Mouse (Mus musculus) neural tube, embryonic 11.5 days (tissue): Measurements from ENCODE around the gene Ccdc157. TPM values are rescaled to one million over a fixed set of nuclear protein-coding genes. Genes with fewer than 3 reads are reported as not detected.
A peak's percentile ranks its signal among the peaks of the same experiment; 100 is the strongest.

Experiments used
- ATAC-seq: fragments of 200-750 bp; cut with Nextera tagmentation; 2 replicates; pipeline ENCODE4 v1.8.0; 2017; ENCODE audit warnings: moderate number of reproducible peaks, mild to moderate bottlenecking, moderate TSS enrichment, moderate library complexity; ENCODE audit not compliant: insufficient read depth, low FRiP score, low TSS enrichment
- DNase-seq: peaks from one replicate; pipeline ENCODE4 v3.0.0-alpha.2; 2015; ENCODE audit warnings: low spot score
- H3K27ac ChIP-seq: fragments of 300-500 bp; sonication (generic); 2 replicates; pipeline ENCODE4 v1.5.1; 2014; ENCODE audit warnings: low read depth, mild to moderate bottlenecking, low read length
- H3K27me3 ChIP-seq: fragments of 300-500 bp; sonication (generic); 2 replicates; pipeline ENCODE4 v1.6.1; 2014; ENCODE audit warnings: mild to moderate bottlenecking, low read length, mixed read lengths; ENCODE audit not compliant: control insufficient read depth, insufficient read depth
- H3K36me3 ChIP-seq: fragments of 300-500 bp; sonication (generic); 2 replicates; pipeline ENCODE4 v1.6.1; 2014; ENCODE audit warnings: mild to moderate bottlenecking, low read length, moderate library complexity, mixed read lengths; ENCODE audit not compliant: control insufficient read depth, insufficient read depth
- H3K4me1 ChIP-seq: fragments of 300-500 bp; sonication (generic); 2 replicates; pipeline ENCODE4 v1.6.1; 2014; ENCODE audit warnings: low read length, mixed read lengths; ENCODE audit not compliant: control insufficient read depth, insufficient read depth
- H3K4me2 ChIP-seq: fragments of 300-500 bp; sonication (generic); 2 replicates; pipeline ENCODE4 v1.6.1; 2014; ENCODE audit warnings: low read depth, mild to moderate bottlenecking, moderate library complexity
- H3K4me3 ChIP-seq: fragments of 300-500 bp; sonication (generic); 2 replicates; pipeline ENCODE4 v1.5.1; 2014; ENCODE audit warnings: low read depth, low read length
- H3K9ac ChIP-seq: fragments of 300-500 bp; sonication (generic); 2 replicates; pipeline ENCODE4 v1.6.1; 2014; ENCODE audit warnings: mild to moderate bottlenecking, low read length
- H3K9me3 ChIP-seq: fragments of 300-500 bp; sonication (generic); 2 replicates; pipeline ENCODE4 v1.6.1; 2016; ENCODE audit warnings: low read length; ENCODE audit not compliant: control insufficient read depth
- whole genome bisulfite sequencing: fragments of 180-500 bp; shearing (Covaris S2); extraction: QIAGEN DNeasy Blood & Tissue Kit; methylation state at CpG from one replicate; pipeline ENCODE4 v1.1.7; 2014; 5-methylcytosine and 5-hydroxymethylcytosine counted together
- polyA plus RNA-seq: library from polyadenylated mRNA; unstranded; fragments of >200 nt; fragmentation: Nextera tagmentation; extraction: Ambion mirVana; gene quantifications from 2 replicates; pipeline ENCODE4 v1.2.1, GENCODE M21; 2014

Gene Ccdc157
- polyA plus RNA-seq, 1 experiment from 2014 or later = 3.3 TPM

- ATAC-seq = no peak
- WGBS = 85% methylated on average over 11 of the region's 11 CpGs
- Histone ChIP-seq H3K9ac (no peak overlapping the region), H3K4me1 (no peaks in the 10 kb centered on the region), H3K36me3 (no peaks in the 10 kb centered on the region), H3K4me3 (no peak overlapping the region), H3K27ac (no peak overlapping the region), H3K9me3 (no peaks in the 10 kb centered on the region), H3K27me3 (no peaks in the 10 kb centered on the region), H3K4me2 (no peak overlapping the region)
- no peak for DNase-seq
Observed at GRCm38 (mm10) chr11:4201981-4202700, 42.0 kb upstream of the Ccdc157 start.

- H3K36me3 ChIP-seq = no peaks in the 10 kb centered on the region
- no peaks in the 10 kb centered on the region for H3K27me3 ChIP-seq
- no peaks in the 10 kb centered on the region for H3K9me3 ChIP-seq
- no peaks in the 10 kb centered on the region for H3K4me1 ChIP-seq
- no peak overlapping the region for H3K27ac ChIP-seq
- DNase-seq (no peak), ATAC-seq (no peak)
- H3K4me2 ChIP-seq = no peak overlapping the region
- H3K4me3 ChIP-seq = no peak overlapping the region
- no peak overlapping the region for H3K9ac ChIP-seq
- 74% methylated on average over 1 of the region's 1 CpGs for WGBS
Observed at GRCm38 (mm10) chr11:4197691-4198090, 37.6 kb upstream of the Ccdc157 start.

DNA sequence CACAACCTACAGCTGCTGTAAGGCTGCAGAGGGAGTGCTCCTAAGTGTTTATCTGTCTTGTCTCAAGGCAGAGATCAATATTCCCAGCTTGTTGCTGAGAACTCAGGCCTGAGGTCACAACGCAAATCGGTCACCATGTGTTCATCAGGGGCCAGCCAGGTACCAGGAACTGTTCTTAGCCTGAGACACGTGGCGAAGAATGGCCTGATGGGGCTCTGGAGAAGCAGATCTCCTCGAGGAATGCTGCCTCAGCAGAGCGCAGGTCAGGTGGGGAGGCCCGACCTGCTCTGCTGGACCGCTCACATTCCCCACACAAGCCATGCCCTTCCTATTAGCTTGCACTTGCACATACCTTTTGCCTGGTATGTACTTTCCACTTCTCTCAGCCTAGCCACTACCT, 36.5 kb upstream of the Ccdc157 start:
- Histone ChIP-seq H3K4me3 (no peak overlapping the region), H3K9me3 (no peaks in the 10 kb centered on the region), H3K4me1 (no peaks in the 10 kb centered on the region), H3K36me3 (no peaks in the 10 kb centered on the region), H3K9ac (no peak overlapping the region), H3K4me2 (no peak overlapping the region), H3K27ac (no peak overlapping the region), H3K27me3 (no peaks in the 10 kb centered on the region)
- no peak for DNase-seq
- ATAC-seq = no peak
- whole genome bisulfite sequencing = 68% methylated on average over 8 of the region's 8 CpGs

DNA sequence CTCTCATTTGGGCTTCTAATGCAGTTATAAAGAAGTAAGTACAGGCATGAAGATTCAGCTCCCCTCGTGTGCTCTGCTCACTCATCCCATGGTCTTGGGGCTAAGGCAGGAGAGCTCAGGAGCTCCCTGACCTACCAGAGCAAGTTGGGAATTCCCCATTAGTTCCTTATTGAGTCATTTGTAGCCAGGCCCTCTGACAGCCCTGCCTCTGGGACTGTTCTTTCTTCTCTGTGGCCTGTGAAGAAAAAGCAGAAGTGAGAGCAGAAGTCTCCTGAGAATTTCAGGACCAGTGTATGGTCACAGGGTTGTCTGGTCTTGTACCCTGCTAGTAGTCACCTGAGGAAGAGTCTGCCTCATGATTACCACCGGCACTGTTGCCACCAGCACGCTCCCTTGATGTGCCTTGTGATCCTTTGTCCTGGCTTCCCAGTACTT, 35.5 kb upstream of the Ccdc157 start:
- H3K4me1 ChIP-seq = no peaks in the 10 kb centered on the region
- H3K27me3 ChIP-seq = no peaks in the 10 kb centered on the region
- H3K36me3 ChIP-seq = no peaks in the 10 kb centered on the region
- 83% methylated on average over 3 of the region's 3 CpGs for WGBS
- no peak for DNase-seq
- no peak for ATAC-seq
- H3K4me2 ChIP-seq = no peak overlapping the region
- H3K4me3 ChIP-seq = no peak overlapping the region
- no peak overlapping the region for H3K27ac ChIP-seq
- H3K9me3 ChIP-seq = no peaks in the 10 kb centered on the region
- H3K9ac ChIP-seq = no peak overlapping the region

- Histone ChIP-seq H3K9me3 (no peaks in the 10 kb centered on the region), H3K4me3 (no peak overlapping the region), H3K36me3 (no peaks in the 10 kb centered on the region), H3K4me1 (no peaks in the 10 kb centered on the region), H3K27ac (no peak overlapping the region), H3K9ac (no peak overlapping the region), H3K4me2 (no peak overlapping the region), H3K27me3 (no peaks in the 10 kb centered on the region)
- ATAC-seq (no peak), DNase-seq (no peak)
Observed at GRCm38 (mm10) chr11:4193420-4193819, 33.3 kb upstream of the Ccdc157 start.

- ATAC-seq = no peak
- Histone ChIP-seq H3K4me2 (no peak overlapping the region), H3K9ac (no peak overlapping the region), H3K4me1 (no peaks in the 10 kb centered on the region), H3K4me3 (no peak overlapping the region), H3K9me3 (no peaks in the 10 kb centered on the region), H3K27ac (no peak overlapping the region), H3K27me3 (no peaks in the 10 kb centered on the region), H3K36me3 (no peaks in the 10 kb centered on the region)
- 80% methylated on average over 3 of the region's 3 CpGs for WGBS
- DNase-seq = no peak
Observed at GRCm38 (mm10) chr11:4192757-4193156, 32.7 kb upstream of the Ccdc157 start.

DNA sequence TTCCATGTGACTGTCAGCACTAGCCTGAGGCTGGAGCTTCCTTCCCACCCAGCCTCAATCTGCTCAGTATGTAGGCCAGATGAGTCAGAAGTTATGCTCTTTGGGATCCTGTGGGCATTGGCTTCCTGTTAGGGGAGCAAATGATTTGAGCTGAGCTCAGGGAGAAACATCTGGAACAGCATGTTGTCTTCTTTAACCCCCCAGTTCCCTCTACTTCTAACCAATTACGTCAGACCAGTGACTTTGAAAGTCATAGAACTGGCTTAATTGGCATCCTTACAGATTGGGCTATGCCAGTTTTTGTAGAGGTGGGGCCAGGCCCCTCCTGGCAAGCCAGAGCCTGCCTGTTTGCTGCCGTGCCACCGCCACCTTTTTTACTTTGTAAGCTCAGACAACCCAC, 30.6 kb upstream of the Ccdc157 start:
- Histone ChIP-seq H3K4me1 (peaks cover 5% of the 10 kb centered on the region), H3K9ac (no peak overlapping the region), H3K36me3 (no peaks in the 10 kb centered on the region), H3K27ac (no peak overlapping the region), H3K27me3 (no peaks in the 10 kb centered on the region), H3K4me3 (no peak overlapping the region), H3K9me3 (no peaks in the 10 kb centered on the region), H3K4me2 (no peak overlapping the region)
- DNase-seq (no peak), ATAC-seq (no peak)
- WGBS = 84% methylated on average over 3 of the region's 3 CpGs

GRCm38 (mm10) chr11:4189182-4189581, 29.1 kb upstream of the Ccdc157 start:
- Histone ChIP-seq H3K9me3 (no peaks in the 10 kb centered on the region), H3K4me1 (peaks cover 5% of the 10 kb centered on the region), H3K36me3 (no peaks in the 10 kb centered on the region), H3K4me2 (no peak overlapping the region), H3K4me3 (no peak overlapping the region), H3K27me3 (no peaks in the 10 kb centered on the region), H3K27ac (no peak overlapping the region), H3K9ac (no peak overlapping the region)
- ATAC-seq = no peak
- WGBS = 86% methylated on average over 6 of the region's 6 CpGs
- no peak for DNase-seq

- Histone ChIP-seq H3K9me3 (no peaks in the 10 kb centered on the region), H3K4me3 (peak overlapping the region; percentile 83), H3K4me2 (peak overlapping the region; percentile 90), H3K36me3 (no peaks in the 10 kb centered on the region), H3K4me1 (peaks cover 5% of the 10 kb centered on the region), H3K9ac (peak overlapping the region; percentile 86), H3K27me3 (no peaks in the 10 kb centered on the region), H3K27ac (no peak overlapping the region)
- peak; percentile 25; the same call in 1 of the 2 replicates for ATAC-seq
- 21% methylated on average over 9 of the region's 9 CpGs for WGBS
- DNase-seq = no peak
Observed at GRCm38 (mm10) chr11:4187318-4187700, 27.2 kb upstream of the Ccdc157 start.
